Mouse (Mus musculus): ENCODE measurements around the gene Sec14l1.
"Not testable (repeated sequence)": the region's sequence is repeated elsewhere in the genome, so short reads cannot be mapped to it uniquely, and the experiment has no call there.

Sec14l1 gene

GRCm38 (mm10) chr11:117114592-117115345 is at the start of gene Sec14l1:
TSS of gene Sec14l1 (plus strand) at chr11:117115168.
- peak; percentile 99 to 100 for DNase-seq

DNA sequence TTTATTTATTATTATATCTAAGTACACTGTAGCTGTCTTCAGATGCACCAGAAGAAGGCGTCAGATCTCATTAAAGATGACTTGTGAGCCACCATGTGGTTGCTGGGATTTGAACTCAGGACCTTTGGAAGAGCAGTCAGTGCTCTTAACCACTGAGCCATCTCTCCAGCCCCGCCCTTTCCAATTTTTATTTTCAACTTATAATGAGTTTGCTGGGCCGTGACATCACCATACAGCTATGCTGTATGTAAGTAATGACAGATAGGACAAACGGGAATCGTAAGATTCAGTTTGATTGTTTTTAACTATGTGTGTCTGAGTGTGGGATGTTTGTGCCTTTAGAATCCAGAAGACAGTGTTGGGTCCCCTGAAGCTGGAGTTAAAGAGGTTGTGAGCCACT is 49.4 kb upstream of the Sec14l1 start:
- not testable (repeated sequence) for DNase-seq

- no peak for DNase-seq
Measured at GRCm38 (mm10) chr11:117066738-117067137, 48.2 kb upstream of the Sec14l1 start.

- DNase-seq = no peak
Measured at GRCm38 (mm10) chr11:117068332-117068731, 46.6 kb upstream of the Sec14l1 start.

GRCm38 (mm10) chr11:117069027-117069426 is 45.9 kb upstream of the Sec14l1 start:
- DNase-seq = peak; percentile 34

GRCm38 (mm10) chr11:117070711-117071110 is 44.3 kb upstream of the Sec14l1 start:
- no peak for DNase-seq

DNA sequence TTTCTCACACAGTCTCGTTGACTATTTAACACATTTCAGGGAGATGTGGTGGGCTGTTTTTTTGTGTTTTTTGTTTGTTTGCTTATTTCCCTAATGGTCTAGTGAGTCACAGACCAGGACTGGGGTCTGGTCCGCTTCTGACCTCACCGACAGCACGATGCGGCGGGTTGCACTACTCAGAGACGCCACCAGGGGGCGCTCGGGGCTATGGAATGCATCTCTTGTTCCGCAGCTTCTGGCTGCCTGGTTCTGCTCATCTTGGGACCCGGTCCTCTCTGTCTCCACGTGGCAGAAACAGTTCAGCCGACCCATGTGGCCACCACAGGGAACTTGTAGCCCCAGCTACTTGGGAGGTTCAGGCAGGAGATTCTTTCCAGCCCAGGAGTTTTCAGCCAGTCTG is 42.8 kb upstream of the Sec14l1 start:
- peak; percentile 89 to 90 for DNase-seq

- DNase-seq = peak in 1 of 2 experiments; percentile 16
Measured at GRCm38 (mm10) chr11:117073426-117073825, 41.5 kb upstream of the Sec14l1 start.

GRCm38 (mm10) chr11:117076576-117077196 is 38.3 kb upstream of the Sec14l1 start:
- DNase-seq = peak; percentile 84 to 86

GRCm38 (mm10) chr11:117077227-117077626 is 37.7 kb upstream of the Sec14l1 start:
- DNase-seq = no peak

GRCm38 (mm10) chr11:117077902-117078301 is 37.1 kb upstream of the Sec14l1 start:
- DNase-seq = no peak

DNA sequence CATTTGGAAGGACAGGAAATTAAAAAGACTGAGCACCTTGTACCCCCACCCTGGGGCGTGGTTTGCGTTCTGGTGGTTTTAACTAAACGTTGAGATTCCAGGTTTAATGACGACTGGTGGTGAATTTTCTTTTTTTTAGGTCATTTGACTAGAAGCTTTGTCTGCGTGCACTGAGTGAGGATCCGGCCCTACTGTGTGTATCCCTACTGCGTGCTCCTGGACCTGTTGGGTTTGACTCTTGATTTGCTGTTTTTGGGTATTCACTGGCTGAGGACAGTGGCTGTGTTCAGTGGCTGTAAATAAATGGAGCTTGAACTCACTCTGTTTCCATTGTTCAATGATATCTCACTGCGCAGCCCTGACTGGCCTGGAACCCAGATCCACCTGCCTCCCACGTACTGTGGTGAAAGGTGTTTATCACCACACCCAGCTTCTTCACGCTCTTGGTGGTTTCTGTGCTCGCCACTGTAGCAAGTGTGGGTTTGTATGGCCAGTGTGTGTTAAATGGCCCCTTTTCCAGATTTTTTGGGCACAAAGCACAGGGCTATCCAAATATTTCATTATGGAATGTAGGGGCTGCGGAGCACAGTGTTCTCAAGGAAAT is 36.2 kb upstream of the Sec14l1 start:
- no peak for DNase-seq

DNA sequence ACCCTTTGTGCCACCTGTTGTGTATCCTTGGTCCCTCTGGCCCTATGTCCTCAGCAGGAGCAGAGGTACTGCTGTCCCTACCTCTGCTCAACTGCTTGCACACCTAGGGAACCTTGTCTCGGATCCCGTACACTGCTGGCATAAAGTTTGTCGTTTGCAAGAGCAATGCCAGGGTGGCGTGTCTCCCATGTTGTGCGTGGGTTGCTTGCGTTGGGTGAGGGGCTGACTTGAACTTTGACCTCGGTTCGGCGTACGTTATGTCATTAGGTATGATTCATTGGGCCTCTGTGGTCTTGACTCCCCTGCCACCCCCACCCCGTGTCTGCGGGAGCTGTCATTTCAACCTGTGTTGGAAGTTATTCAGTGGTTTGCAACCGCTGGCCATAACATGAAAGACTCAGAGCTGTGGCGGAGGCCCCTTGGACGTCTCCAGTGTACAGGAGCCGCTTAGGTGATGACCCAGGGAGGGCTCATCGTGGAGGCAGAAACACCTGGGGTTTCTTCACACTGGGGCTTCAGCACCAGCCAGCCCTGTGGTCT is 35.2 kb upstream of the Sec14l1 start:
- DNase-seq = no peak

DNA sequence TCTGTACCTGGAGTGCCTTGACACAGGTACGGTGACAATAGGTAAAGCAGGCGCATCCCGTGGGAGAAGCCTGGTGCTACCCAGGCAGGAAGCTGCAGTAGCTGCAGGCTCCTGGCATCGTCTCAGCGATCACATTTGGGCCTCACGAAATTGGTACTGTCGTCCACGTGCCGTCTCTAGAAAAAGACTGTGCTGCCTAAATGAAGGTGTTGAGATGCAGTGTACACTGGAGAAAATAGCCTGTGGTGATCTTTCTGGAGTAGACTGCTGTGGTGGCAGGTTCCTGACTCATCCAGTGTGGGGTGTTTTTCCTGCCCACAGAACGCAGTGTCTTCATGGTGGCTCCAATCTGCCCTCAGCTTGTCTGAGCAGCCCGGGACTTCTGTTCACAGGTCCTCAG is 34.8 kb upstream of the Sec14l1 start:
- no peak for DNase-seq

GRCm38 (mm10) chr11:117081165-117082064 is 33.6 kb upstream of the Sec14l1 start:
- peak; percentile 70 to 72 for DNase-seq

DNA sequence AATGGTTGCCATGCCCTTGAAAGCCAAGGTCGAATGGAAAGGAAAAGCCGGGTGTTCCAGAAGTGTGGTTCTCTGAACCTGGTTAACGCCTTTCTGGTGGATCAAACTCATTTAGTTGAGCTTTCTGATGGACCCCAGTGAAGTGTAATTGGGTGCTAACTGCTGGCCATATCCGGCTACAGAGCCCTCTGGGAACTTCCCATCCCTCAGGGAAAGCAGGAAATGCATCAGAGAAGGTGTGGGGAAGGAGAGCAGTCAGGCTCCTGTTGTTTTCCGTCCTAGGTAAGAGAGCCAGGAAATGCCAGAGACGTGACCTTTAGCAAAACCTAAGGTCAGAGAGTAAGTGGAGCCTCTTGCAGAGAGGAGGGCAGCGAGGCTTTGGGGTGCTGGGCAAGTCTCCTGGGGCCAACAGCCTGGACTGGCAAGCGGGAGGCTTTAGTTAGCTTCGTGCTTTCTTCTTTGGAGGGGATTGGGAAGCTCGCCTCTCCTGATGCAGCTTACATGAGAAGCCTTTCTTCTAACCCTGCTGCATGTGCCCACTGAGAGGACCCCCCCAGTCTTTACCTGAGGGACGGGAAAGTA is 32.5 kb upstream of the Sec14l1 start:
- DNase-seq = no peak

GRCm38 (mm10) chr11:117083052-117083881 is 31.7 kb upstream of the Sec14l1 start:
- DNase-seq = no peak

DNA sequence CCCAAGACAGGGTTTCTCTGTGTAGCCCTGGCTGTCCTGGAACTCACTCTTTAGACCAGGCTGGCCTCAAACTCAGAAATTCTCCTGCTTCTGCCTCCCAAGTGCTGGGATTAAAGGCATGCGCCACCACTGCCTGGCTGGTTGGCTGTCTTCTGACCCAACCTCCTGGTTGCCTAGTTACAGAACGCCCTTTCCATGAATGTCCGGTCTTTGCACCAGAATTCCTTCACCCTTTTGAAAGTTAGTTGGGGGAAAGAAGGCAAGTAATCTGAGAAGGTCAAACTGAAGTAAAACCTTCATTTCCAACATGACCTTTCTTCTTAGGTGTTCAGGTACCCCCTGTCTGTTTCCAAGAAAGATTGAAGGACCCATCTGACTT is 31.1 kb upstream of the Sec14l1 start:
- DNase-seq = not testable (repeated sequence)

GRCm38 (mm10) chr11:117086215-117086614 is 28.8 kb upstream of the Sec14l1 start:
- no peak for DNase-seq

DNA sequence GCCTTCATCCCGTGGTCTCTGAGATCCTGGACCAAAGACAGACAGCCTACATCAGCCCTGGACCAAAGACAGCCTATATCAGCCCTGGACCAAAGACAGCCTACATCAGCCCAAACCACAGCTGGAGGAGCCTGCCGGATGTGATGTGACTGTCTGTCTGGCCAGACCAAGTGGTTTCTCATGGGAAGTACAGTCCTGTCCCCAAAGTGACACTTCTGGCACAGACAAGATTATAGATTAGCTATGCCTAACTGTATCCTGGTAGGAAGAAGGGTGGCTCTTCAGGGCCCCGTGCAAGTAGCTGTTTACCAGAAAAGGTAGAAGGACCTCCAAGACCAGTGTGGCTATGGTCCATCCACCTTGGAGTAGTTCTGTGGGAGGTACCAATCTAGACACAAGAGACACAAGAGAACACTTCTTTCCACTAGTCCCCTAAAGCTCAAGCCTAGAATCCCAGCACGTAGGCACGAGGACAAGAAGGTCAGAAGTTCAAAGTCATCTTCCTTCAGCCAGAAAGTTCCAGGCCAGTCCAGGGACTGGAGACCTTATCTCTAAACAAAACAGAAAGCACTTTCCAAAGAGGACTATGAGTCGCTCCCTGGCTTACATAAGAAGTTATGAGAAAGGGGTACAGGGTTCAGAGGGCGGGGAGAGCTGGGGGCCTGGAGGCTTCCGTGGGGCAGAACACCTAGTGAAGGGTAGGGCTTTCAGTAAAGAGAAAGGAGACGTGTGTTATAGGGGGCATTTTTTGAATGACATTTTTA is 27.8 kb upstream of the Sec14l1 start:
- no peak for DNase-seq
